Mouse (Mus musculus) cerebellum, adult 2 months (tissue): ENCODE results near the gene Large2. TPM values are rescaled to one million over a fixed set of nuclear protein-coding genes. Genes with fewer than 3 reads are reported as not detected.

Experiments used
- DNase-seq, 2 experiments: peaks; one replicate each; pipeline ENCODE4 v3.0.0; 2021
- H3K27ac ChIP-seq: fragments of 200-500 bp; 2 replicates; pipeline ENCODE4 v1.5.1; 2012; ENCODE audit warnings: low read length, control low read depth, inconsistent platforms; ENCODE audit not compliant: insufficient read depth
- H3K27me3 ChIP-seq: fragments of 200-500 bp; 2 replicates; pipeline ENCODE4 v1.6.1; 2012; ENCODE audit warnings: inconsistent platforms, mild to moderate bottlenecking, low read length, moderate library complexity; ENCODE audit not compliant: control insufficient read depth, insufficient read depth
- H3K4me1 ChIP-seq: fragments of 200-500 bp; 2 replicates; pipeline ENCODE4 v1.6.1; 2011; ENCODE audit warnings: low read length; ENCODE audit not compliant: control insufficient read depth, insufficient read depth
- H3K4me3 ChIP-seq: fragments of 200-500 bp; replicated peaks from 2 replicates; pipeline ENCODE3; 2011; ENCODE audit warnings: mild to moderate bottlenecking, low read depth, low read length, control low read depth; ENCODE audit not compliant: insufficient read depth
- CTCF ChIP-seq: fragments of 200-500 bp; IDR thresholded peaks from 2 replicates; pipeline ENCODE4 v1.5.1; 2011; ENCODE audit warnings: low read depth, mild to moderate bottlenecking, control low read depth, low read length, moderate library complexity, borderline replicate concordance; ENCODE audit not compliant: insufficient read depth
- POLR2A ChIP-seq: fragments of 200-500 bp; IDR thresholded peaks from 2 replicates; pipeline ENCODE4 v1.6.1; 2011; ENCODE audit warnings: low read length, control low read depth, borderline replicate concordance; ENCODE audit not compliant: insufficient read depth
- WGBS: fragments of 180-500 bp; shearing (Covaris S2); methylation state at CpG from one replicate; pipeline ENCODE4 v1.1.7; 2018; 5-methylcytosine and 5-hydroxymethylcytosine counted together
- polyA plus RNA-seq: library from polyadenylated mRNA; depleted of rRNA; stranded (reverse); fragments of >200 nt; gene quantifications from 2 replicates; pipeline ENCODE4 v1.2.3, GENCODE M21; 2012

The Large2 gene
- polyA plus RNA-seq, 1 experiment = 0.62 TPM

GRCm38 (mm10) chr2:92381161-92381560 is 6.5 kb upstream of the Large2 start:
- no peaks in the 10 kb centered on the region for H3K27me3 ChIP-seq
- no peak for DNase-seq
- peaks cover 63% of the 10 kb centered on the region for H3K4me1 ChIP-seq
- H3K4me3 ChIP-seq = no peak overlapping the region
- peak overlapping the region; percentile 36 for H3K27ac ChIP-seq
- no peak for TF ChIP-seq CTCF
- WGBS = 51% methylated on average over 5 of the region's 5 CpGs

DNA sequence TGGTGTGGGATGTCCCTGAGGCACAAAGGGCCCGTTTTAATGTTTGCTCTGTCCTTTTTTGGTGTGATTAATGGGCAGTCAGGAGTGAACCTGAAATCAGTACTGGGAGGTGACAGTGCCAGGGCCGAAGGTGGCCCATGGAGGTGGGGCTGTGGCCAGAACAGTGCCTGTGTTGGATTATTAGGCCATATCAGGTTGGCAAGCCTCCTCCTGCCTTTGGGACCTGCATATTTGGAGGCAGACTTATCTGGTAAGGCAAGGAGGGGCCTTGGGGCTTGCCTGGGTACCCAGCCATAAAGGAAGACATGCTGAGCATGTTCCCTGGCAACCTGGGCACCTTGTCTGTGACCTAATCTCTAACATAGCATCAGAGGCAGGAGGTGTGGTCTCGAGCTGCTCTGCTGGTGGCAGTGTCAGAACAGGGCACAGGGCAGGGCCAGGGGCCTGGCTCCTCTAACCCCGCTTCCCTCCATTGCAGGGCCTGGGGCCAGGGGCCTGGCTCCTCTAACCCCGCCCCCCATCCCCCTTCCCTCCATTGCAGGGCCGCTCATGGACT is 5.9 kb upstream of the Large2 start:
- WGBS = 31% methylated on average over 6 of the region's 6 CpGs
- no peak for DNase-seq
- Histone ChIP-seq H3K27ac (peak overlapping the region; percentile 66; the same call in 1 of the 2 replicates), H3K4me1 (peaks cover 58% of the 10 kb centered on the region), H3K4me3 (no peak overlapping the region), H3K27me3 (no peaks in the 10 kb centered on the region)
- TF ChIP-seq POLR2A (no peak), CTCF (no peak)

GRCm38 (mm10) chr2:92379783-92380494 is 5.3 kb upstream of the Large2 start:
- WGBS = 58% methylated on average over 17 of the region's 17 CpGs
- TF ChIP-seq CTCF (no peak), POLR2A (no peak)

DNA sequence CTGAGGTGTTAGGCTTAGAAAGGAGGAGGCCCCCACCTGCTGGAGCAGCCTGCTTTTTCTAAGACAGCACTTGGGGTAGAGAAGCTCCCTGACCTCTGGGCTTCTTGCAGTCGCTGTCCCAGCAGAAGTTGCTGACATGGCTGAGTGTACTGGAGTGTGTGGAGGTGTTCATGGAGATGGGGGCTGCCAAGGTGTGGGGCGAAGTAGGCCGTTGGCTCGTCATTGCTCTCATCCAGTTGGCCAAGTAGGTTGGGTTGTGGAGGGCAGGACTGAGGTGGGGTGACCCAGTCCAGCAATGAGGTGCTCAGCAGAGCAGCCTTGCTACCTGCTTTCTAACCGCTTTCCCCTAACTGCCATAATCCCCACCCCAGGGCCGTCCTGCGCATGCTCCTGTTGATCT is 2.7 kb upstream of the Large2 start:
- Histone ChIP-seq H3K27me3 (no peaks in the 10 kb centered on the region), H3K4me1 (peaks cover 31% of the 10 kb centered on the region), H3K4me3 (no peak overlapping the region), H3K27ac (no peak overlapping the region)
- TF ChIP-seq POLR2A (no peak), CTCF (no peak)
- no peak for DNase-seq
- whole genome bisulfite sequencing = 78% methylated on average over 7 of the region's 7 CpGs

More at GRCm38 (mm10) chr2:92379783-92380494, 5.3 kb upstream of the Large2 start:
- Histone ChIP-seq H3K27ac (peak overlapping the region; percentile 66; the same call in 1 of the 2 replicates), H3K27me3 (no peaks in the 10 kb centered on the region), H3K4me1 (peaks cover 51% of the 10 kb centered on the region), H3K4me3 (no peak overlapping the region)
- DNase-seq = no peak

DNA sequence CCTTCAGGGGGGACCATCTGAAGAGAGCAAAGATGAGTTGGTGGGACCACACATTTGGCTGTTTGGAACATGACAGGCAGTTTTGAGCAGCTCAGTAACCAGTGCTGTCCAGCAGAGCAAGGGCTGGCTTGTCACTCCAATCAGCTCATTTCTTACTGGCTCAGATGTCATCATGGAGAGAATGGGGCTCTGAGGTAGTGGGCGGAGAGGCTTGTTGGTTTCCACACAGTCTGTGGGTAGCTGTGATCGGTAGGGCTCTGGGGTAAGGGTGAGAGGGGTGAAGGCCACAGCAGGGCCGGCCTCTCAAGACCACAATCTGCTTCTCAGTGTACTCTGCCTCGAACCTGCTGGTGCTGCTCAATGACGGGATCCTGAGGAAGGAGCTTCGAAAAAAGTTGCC is 1.6 kb upstream of the Large2 start:
- no peak overlapping the region for H3K27ac ChIP-seq
- H3K4me1 ChIP-seq = peaks cover 21% of the 10 kb centered on the region
- H3K4me3 ChIP-seq = peak overlapping the region; percentile 78
- no peak for TF ChIP-seq POLR2A
- H3K27me3 ChIP-seq = no peaks in the 10 kb centered on the region
- peak in 1 of 2 experiments; percentile 10 for DNase-seq
- WGBS = 78% methylated on average over 6 of the region's 6 CpGs

DNA sequence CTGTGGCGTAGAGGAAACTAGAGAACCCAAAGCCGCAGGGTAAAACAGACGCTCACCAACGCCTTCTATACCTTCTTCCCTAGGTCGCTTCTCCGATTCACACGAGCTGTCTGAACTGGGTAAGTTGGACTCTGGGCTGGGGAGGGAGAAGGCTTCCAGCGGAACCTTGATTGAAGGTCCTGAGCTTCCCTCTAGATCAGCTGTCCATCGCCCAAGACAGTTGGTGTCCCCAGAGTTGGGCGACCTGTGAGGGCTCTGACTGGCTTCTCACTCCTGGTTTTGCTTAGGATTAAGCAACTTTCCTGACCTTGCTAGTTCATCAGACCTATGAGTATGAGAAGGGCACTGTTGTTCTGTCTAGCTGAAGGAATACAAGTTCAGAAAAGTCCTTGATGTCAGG is 1.1 kb upstream of the Large2 start:
- Histone ChIP-seq H3K4me1 (peaks cover 20% of the 10 kb centered on the region), H3K27me3 (no peaks in the 10 kb centered on the region), H3K27ac (peak overlapping the region; percentile 31; the same call in 1 of the 2 replicates), H3K4me3 (peak overlapping the region; percentile 78)
- no peak for DNase-seq
- 3% methylated on average over 10 of the region's 10 CpGs for WGBS
- TF ChIP-seq CTCF (no peak), POLR2A (no peak)

GRCm38 (mm10) chr2:92375099-92375623 is 492 bp upstream of the Large2 start:
- TF ChIP-seq CTCF = no peak
- TF ChIP-seq POLR2A = peak; percentile 86
- Histone ChIP-seq H3K4me3 (peak overlapping the region; percentile 78), H3K27ac (peak overlapping the region; percentile 41), H3K27me3 (no peaks in the 10 kb centered on the region), H3K4me1 (peaks cover 18% of the 10 kb centered on the region)
- under 1% methylated on average over 29 of the region's 29 CpGs for WGBS
- peak; percentile 93 to 96 for DNase-seq

GRCm38 (mm10) chr2:92373437-92373813 is 1.2 kb downstream of the Large2 start:
- DNase-seq = no peak
- no peak overlapping the region for H3K27ac ChIP-seq
- H3K27me3 ChIP-seq = no peaks in the 10 kb centered on the region
- TF ChIP-seq POLR2A (no peak), CTCF (no peak)
- WGBS = 82% methylated on average over 11 of the region's 11 CpGs
- no peak overlapping the region for H3K4me3 ChIP-seq
- H3K4me1 ChIP-seq = peaks cover 17% of the 10 kb centered on the region
